15 mouse cellular contexts compared by ENCODE assay signal in the genomic region with DNA sequence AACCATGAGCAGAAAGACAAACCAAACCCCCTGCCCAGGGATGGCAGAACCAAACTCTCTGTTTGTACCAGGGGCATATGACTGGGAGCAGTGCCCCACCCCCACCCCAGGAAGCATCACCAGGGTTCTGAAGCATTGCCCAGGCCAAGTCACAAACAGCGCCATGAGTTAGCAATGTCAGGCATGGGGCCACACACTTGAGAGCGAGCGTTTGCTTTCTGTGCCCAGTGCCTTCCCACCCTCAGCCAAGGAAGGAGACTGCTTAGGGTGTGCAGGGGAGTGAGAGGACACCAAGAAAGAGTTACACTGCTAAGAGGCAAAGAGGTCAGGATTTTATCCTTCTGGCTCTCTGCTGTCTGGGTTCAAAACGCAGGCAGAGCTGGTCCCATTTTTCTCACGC. TPM values are rescaled to one million over a fixed set of nuclear protein-coding genes. Genes with fewer than 3 reads are reported as not detected.
"Had no signal": no experiment of that assay in that cellular context is flagged by ENCODE, and none has a peak within 500 bp of the region (broad histone marks: within the 10 kb centered on the region; RNA-seq: fewer than 3 reads in every experiment).

No protein-coding gene starts in this region.

- H3K9ac ChIP-seq: limb, embryonic 12.5 days; liver, embryonic 13.5 days; liver, postnatal 0 days; lung, embryonic 15.5 days; stomach, embryonic 15.5 days had no signal

- H3K36me3 ChIP-seq: limb, embryonic 12.5 days; liver, embryonic 13.5 days; lung, embryonic 15.5 days; stomach, embryonic 15.5 days had no signal

- H3K4me1 ChIP-seq: liver, embryonic 13.5 days; stomach, embryonic 15.5 days had no signal

- H3K4me3 ChIP-seq: layer of hippocampus, adult 2 months; limb, embryonic 12.5 days; liver, embryonic 13.5 days; lung, embryonic 15.5 days; stomach, embryonic 15.5 days had no signal

- H3K27me3 ChIP-seq: stomach, embryonic 15.5 days had no signal

- H3K27ac ChIP-seq: layer of hippocampus, adult 2 months; limb, embryonic 12.5 days; liver, embryonic 13.5 days; lung, embryonic 15.5 days; stomach, embryonic 15.5 days had no signal

- H3K9me3 ChIP-seq: limb, embryonic 12.5 days; liver, embryonic 13.5 days; lung, embryonic 15.5 days; stomach, embryonic 15.5 days had no signal

- H3K4me2 ChIP-seq: limb, embryonic 12.5 days; liver, embryonic 13.5 days; lung, embryonic 15.5 days; stomach, embryonic 15.5 days had no signal

- DNase-seq: kidney, adult 18-20 months; kidney, postnatal 10 days; kidney, postnatal 4 days; liver; liver, embryonic 13.5 days; liver, postnatal 0 days; right cerebral cortex, postnatal 14 days; thymus, adult 2 months; thymus, postnatal 25 days had no signal

- ATAC-seq: liver, postnatal 0 days had no signal

RNA-seq across cellular contexts. Expression of a gene that starts 20.2 kb away (rescaled TPM):
- total RNA-seq: megakaryocyte progenitor cell, adult 5-6 weeks had no signal
- polyA plus RNA-seq: liver, postnatal 0 days; spleen, adult 2 months; thymus, adult 2 months had no signal
